Mouse (Mus musculus): ENCODE data around the gene Gm28042.

DNA sequence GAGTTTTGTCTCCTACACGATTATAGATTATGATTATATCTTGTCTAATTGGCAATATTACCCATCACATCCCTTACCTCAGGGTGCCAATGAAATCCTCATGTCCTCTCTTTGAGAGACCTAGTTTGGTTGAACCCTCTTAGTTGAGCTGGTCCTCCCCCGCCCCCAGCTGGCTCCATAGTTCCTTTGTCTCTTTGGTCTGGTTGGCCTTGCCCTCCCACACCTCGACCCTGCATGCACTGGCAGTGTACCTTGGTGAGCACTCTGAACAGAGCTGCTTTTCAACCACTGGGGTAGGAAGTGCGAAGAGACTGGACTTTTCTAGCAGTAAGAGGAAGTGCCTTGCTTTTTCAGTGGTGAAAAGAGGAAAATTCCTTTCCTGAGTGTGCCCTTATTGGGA, 25.3 kb upstream of the Gm28042 start:
- TF ChIP-seq POLR2A (IDR thresholded peaks at IDR 0.05; ENCODE audit: low read depth, low read length) (no peak), CTCF (IDR thresholded peaks at IDR 0.05; ENCODE audit: extremely low read depth, insufficient read depth, insufficient read length, insufficient replicate concordance) (no peak)

Measured in spleen, adult 2 months (tissue).